Mouse (Mus musculus): ENCODE measurements around the gene Gck.

Gck gene

DNA sequence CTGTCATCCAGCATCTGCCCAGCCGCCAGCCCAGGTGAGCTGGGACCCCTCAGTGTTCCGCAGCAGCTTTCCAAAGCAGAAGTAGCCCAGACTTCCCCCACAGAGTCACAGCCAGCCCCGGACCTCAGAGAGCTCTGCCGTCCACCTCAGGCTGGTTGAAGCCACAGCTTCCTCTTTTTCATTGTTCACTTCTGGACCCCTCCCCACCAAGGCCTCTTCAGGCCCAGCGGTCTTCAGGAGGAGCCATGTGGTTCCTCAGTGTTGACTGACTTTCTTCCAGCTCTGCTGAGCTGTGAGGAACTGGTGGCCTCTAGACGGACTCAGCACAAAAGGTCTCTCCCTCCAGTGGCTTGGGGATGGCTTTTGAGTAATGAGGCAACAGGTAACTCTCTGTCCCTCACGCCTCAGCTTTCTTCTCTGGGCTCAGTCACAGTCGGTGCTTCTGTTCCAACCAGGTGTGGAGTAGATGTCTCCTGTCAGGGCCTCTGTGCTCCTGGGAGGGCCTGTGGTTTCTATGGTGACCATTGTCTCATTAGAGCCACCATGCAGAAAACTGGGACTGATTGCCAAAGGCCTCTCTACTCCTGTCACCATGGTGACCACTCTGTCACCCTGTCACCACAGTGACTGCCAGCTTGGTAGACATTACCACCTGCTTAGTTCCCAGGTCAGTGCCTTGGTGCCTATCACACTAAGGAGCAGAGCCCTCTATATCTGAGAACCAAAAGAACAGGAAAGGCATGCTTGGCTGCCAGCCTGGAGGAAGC lies at the start of gene Gck:
TSS of gene Gck (minus strand) at position 496 of the 767 bp plus-strand sequence.
- no peak for DNase-seq

DNA sequence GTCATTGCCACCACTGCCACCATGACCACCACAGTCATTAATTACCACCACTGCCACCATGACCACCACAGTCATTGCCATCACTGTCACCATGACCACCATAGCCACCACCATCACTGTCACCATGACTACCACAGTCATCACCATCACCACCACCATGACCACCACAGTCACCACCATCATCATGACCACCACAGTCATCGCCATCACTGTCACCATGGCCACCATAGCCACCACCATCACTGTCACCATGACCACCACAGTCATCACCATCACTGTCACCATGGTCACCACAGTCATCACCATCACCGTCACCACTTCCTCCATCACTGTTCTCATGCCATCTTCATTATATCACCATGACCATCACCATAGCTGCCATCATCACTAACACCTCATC lies 48.6 kb upstream of the Gck start:
- no peak for DNase-seq

DNA sequence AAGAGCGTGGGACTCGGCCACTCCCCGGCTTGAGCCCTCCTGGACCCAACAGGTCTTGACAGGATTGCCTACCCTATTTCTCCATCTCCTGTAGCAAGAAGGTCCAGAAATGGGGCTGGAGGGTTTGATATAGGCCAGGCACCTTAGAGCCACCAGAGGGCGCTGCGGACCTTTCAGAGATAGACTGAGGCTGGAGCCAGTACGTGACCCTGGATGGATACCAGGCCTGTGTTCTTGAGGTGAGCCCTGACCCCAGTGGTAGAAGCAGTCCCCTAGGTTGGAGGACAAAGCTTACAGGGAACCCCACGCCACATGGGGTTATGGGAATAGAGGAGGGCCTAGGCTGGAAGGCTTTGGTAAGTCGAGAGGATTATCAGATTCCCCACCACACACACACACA lies 46.1 kb upstream of the Gck start:
- DNase-seq: peak; percentile 90

DNA sequence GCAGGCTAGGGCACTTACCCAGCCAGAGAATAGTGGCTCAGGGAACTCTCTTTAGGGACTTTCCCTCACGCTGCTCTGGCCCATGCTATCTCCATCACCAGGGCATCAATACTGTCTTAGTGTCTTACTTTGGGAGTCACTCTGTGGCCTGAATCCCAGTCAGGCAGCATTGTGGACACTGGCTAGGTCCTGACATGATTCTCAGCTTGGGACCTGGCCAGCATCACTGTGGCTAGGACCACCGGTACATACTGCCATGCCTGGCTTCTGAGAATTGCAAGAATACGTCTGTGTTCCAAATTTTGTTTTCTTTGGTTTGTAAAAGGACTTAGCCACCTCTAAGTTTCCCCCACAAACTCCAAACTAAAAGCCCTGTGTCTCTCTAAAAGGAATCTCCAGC lies 45.0 kb upstream of the Gck start:
- no peak for DNase-seq

DNA sequence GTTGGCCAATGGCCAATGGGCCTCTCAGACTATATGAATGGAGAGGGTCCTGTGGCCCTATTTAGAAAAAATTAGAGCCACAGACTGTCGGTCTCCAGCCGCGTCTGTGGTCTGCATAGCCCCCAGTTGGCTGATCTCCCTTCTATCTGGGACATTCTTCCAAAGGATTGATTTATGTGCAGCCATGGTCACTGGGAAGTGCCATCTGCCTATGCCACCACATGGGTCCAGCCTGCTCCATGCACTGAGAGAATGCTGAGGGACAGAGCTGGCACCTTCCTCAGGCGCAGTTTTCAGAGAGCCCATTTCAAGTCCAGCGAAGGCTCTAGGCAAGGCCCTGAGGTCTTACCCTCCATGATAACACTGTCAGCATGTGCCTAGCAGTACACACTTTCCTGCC lies 44.3 kb upstream of the Gck start:
- DNase-seq: no peak

DNA sequence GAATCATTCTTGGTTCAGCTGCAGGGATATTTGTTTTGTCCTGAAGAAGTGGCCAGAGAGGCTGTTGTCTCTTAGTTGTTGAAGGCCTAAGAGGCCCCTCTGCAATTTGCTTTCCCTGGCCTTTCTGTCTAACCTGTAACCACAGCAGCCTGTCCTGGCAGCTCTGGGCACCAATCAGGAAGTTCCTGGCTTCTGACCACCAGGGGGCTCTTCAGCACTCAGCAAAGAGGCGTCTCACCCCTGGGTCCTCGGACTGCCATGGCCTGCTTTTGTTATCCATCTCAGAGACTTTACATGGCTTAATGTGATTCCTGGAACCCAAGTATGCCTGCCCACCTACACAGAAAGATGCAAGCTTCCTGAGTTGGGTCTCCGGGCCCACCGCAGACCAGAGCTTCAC lies 41.0 kb upstream of the Gck start:
- DNase-seq: no peak

DNA sequence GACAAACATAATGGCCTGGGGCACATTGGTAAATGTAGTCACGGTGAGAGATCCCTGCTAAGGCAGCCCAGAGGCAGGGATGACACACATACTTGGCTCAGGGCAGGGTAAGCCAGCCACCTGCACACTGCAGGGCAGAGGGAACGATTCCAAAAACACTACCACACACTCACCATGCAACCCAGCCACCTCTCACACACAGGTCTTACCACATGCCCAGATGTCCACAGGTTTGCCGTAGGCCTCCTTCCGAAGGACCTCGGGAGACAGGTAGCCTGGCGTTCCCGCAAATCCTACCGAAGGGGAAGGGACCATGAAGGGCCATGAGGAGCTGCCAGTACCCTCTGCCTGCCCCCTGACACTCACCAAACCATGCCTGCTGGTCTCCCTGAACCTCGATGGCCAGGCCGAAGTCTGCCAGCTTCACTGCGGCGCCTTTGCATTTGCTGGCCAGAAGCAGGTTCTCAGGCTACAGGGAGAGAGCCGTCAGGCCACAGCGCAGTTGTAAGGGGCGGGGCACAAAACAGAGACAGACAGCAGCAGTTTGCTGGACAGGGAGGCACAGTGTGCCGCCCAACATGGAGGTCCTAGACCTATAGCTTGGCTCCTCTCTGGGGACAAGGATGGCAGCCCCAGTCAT lies 40.2 kb upstream of the Gck start:
- DNase-seq: no peak

DNA sequence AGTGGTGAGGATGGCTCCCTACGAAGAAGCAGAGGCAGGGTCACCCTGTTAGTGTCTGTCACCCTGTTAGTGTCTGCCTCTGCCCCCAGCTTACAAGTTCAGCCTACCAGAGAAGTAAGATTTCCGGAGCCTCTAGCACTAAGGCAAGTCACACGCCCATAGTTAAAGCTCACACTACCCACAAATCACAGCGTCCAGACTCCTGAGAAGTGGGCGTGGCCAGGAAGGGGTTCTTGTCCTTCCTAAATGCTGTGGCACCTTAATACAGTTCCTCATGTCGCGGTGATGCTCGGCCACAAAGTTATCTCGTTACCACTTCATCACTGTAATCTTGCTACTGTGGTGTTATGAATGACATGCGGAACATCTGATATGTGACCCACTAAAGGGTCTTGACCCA lies 38.2 kb upstream of the Gck start:
- DNase-seq: no peak

DNA sequence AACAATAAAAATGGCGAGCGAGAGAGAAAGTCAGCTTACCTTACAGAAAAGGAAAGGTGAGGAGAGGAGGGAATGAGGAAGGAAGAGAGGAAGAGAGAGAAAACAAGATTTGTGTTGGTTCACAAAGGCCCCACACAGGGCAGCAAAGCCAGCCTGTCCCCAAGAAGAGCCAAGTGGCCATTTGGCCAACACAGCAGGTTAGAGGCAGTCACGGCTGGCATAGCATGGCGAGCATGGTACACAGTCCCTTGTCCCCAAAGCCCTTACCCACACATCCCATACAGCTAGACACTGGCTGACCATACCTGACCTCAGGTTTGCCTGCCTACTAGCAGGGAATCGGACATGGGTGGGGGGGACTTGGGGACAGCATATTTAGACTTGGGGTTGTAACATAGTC lies 33.7 kb upstream of the Gck start:
- DNase-seq: no peak

DNA sequence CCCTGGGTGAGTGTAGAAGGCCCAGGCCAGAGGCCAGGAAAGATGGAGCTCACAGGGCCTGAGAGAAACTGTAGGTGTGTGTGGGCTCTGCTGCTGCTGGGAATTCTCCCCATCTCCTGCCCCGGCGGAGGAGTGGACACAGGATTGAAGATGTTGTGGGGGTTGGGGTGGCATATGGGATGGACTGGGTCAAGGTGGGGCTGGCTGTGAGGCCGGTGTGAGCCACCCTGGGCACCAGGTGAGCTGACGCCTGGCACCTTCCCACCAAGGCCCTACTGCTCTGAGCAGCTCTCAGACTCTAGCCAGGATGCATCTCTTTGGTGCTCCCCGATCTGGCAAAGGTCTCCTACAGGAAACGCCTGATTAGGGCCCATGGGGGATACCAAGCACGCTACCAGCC lies 31.4 kb upstream of the Gck start:
- no peak for DNase-seq

DNA sequence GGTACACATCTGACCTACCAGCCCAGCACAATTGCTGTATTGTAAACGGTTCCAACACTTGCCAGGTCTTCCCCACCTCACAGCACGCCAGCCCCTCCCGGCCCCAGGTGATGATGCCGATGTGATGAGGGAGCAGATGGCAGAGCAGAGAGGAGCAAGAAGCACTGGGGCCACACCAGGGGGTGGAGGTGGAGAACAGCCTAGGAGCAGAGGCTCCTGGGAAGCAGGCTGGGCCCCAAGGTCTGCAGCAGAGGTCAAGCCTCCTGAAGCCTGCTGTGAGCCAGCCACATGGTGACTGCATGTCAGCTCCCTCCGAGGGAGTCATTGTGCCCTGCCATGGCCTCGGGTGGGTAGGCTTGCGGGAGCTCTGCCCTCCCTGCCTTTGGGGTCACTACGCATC lies 30.7 kb upstream of the Gck start:
- no peak for DNase-seq

DNA sequence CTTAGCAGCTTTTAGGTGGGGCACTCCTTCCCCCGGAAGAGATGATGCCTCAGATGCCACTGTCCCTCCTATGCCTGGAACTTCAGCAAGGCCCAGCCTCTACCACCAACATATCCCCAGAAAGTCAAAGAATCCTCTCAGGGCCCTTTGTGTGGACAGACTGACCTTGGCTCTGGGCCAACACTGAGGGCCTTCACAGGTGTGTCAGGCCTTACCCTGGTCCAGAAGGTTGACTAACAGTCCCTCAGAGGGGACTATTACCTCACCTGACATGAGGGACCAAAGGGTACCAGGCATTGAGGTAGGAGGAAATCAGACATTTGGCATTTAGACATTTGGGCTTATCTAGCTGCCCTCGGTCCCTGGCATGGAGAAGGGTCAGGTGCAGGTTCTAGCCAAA lies 30.2 kb upstream of the Gck start:
- DNase-seq: no peak

DNA sequence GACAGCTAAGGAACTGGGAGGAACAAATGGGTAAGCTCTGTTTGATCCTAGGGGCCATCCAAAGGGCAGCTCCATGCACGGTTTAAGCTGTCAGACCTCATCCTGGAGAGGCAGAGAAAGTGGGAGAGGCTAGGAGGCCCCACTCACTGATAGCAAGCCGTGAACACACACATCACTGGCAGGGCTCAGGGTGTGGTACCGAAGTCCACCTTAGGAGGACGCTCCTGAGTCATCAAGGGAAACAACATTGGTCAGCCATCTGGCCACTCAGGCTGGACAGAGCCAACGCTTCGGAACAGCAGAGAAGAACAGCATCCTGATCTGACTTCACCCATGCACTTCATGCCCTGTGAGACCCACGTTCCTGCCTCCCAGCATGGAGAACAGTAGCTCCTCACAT lies 29.2 kb upstream of the Gck start:
- DNase-seq: no peak

DNA sequence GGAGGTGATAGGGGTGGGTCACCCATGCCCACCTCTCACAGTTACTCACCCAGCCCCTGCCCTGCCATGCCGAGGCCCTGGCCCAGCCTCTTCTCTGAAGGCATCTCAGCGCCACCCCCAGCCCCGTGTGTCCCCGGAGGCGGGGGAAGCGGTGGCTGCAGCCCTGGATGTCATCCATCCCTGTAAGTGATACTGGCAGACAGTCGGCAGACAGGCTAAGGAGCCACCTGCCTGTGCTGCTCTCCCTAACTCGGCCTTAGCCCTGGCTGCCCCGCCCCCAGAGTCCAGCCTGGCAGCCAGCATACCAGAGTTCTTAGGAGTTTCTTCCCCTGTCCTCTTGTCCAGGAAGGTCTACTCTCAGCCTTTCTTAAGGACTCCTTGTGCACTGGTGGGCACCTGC lies 26.2 kb upstream of the Gck start:
- DNase-seq: no peak

DNA sequence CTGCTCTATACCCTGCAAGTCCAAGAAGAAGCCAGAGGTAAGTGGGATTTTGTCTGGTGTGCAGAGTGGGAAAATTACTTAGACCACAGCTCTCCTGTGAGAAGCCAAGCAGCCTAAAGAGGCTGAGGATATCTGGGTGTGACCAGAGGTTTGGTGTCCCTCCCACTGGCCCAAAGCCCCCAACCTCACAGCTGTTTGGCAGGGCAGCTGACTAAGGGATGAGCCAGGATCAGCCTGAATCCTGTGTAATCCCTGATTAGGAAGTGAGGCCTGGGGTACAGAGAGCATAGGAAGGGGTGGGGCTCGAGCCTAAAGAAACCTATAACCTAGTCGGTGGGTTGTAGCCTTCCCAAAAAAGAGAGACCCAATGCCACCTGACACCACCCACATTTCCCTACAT lies 25.2 kb upstream of the Gck start:
- DNase-seq: no peak

DNA sequence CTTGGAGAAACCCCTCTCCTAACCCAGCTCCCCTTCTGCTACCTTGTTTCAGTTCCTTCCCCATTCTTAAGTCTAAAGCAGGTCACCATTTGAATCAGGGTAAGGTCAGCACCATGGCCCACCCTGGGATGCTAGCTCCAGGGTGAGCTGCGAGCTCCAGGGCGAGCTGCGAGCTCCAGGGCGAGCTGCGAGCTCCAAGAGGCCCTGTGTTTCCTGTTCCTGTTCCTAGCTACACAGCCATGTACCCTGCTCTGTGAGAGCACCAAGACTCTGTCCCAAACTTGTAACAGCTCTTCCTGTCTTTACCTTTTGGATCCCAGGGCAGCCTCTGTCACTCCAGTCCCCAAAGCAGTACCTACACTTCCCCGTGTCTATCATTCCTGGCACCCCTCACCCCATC lies 24.2 kb upstream of the Gck start:
- DNase-seq: no peak

DNA sequence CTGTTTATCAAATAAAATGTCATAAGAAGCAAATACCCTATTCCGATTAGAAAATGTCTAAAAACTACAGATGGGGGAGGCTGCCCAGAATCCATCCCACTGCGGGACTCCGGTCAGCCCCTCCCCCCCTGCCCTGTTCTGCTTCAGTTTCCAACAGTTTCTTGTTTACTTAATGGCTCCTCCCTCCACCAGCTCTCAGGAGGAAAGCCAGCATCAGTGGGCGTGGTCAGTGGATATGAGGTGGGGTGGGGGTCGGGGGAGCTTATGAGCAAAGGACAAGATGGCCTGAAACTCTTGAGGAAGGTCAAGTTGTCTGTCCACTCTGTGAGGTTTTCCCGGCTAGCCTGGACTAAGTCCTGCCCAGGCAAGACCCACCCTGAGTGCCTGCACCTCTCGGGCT lies 23.3 kb upstream of the Gck start:
- DNase-seq: no peak

DNA sequence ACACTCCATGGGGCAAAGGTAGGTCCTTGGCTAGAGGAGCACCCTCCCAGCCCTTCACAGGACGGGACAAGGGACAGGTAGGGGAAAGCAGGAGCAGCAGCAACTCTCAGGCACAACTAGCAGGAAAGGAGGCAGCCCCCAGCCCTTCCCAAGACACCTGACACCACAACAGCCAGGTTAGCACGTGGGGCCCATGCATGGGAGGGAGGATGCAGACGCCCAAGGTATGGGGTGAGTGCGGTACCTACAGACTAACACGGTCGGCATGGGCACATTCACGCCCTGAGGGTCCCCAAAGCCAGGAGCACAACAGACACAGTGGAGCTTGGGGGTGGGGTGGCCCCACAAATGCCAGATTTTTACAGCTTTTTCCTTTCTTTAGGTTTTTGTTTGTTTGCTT lies 21.3 kb upstream of the Gck start:
- no peak for DNase-seq

DNA sequence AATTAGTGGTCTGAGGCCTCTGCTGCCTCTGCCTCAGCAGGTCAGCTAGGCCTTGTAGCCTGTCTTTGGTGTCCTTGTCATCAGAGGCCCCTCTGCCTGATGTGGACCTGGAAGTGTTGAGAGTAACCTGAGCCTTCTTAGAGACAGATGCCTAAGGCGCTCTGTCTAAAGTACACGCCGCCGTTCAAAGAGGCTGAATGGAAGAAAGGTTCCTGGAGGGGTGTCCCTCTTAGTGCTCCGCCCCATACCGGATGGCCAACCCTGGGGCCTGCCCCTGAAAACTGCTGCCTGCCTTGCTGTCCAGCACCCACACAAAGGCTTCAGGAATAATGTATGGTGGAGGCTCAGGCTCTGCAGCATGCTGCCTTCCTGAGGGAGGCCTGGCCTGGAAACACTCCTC lies 18.3 kb upstream of the Gck start:
- no peak for DNase-seq

DNA sequence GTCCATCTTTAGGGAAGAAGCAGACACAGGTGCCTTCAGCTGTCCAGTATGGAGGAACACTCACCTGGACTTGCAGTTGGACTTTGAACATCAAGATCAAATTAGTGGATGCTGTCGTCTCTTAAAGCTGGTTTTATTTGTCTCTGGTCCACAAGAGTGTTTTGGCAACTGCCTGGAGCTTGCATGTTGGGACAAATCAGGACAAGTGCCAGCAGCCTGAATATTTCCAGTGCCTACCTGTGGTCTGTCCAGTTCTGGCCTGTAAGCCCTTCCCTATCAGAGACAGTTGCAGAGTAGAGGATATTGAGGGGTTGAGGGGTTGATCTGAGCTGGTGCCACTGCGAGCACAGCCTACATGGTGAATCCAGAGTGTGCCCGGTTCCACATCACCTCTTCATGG lies 16.9 kb upstream of the Gck start:
- no peak for DNase-seq

DNA sequence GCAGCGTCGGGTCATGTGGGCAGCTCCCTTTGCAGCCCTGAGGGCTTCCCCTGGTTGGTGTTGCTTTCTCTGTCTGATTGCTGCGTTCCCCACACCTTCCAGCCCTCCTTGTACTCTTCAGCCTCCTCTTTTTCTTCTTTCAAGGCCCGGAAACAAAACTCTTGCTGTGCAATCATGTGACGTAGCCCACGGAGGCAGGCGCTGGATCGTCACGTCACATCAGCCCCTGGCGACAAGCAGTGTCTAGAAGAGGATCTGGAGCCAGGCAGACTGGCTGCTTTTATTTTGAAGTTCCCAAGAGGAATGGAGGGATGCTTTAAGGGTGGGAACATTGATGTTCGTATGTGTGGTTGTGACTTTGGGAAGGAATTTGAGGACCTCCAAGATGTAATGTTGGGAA lies 16.0 kb upstream of the Gck start:
- DNase-seq: no peak

DNA sequence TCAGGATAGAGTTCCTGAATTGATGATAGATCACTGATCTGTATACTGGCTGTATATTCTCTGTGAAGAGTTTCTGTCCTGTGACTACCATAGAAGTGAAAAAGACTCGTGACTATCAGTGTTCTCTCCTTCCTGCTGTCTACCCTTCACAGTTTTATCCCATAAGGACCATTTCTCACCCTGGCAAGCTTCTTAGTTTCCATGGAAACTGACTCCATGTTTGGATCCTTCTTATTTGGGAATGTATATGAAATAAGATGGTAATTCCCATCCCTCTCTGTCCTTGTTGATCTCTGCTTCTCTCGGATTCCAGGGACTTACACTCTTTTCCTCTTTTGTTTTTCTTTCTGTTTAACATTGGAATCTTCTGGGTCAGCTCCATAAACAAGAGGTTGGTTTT lies 10.2 kb upstream of the Gck start:
- no peak for DNase-seq

DNA sequence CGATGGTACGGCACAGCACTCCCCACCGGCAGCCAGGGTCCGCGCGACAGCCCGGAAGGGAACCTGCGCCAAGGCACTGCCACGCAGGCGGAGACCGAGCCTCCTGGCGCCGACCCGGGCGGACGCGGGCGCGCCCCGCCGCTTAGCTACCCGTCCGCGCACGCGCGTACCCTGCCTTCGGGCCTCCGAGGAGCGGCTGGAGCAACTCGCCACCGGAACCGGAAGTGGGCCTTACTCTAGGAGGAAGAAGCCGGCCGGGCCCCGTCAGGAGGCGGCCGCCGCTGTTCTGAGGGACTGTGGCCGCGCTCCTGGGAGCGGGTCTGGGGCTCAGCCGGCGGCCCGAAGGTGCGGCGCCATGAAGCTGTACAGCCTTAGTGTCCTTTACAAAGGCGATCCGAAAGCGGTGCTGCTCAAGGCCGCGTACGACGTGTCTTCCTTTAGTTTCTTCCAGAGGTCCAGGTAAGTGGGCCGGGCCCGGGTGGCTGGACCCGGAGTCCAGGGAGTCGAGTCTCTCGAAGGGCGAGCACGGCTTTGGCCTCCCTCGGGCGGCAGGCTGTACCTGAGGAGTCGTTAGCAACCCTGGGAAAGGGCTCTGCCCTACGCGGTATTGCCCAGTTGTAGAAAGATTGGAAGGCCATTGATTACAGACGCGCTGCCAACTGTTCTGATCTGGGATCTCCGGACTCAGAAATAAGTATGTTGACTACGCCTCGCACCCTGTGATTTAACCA lies 5.8 kb upstream of the Gck start, which contains the start of gene Ykt6:
TSS of gene Ykt6 (plus strand) at position 148 of the 731 bp plus-strand sequence.
- peak; percentile 96 for DNase-seq

DNA sequence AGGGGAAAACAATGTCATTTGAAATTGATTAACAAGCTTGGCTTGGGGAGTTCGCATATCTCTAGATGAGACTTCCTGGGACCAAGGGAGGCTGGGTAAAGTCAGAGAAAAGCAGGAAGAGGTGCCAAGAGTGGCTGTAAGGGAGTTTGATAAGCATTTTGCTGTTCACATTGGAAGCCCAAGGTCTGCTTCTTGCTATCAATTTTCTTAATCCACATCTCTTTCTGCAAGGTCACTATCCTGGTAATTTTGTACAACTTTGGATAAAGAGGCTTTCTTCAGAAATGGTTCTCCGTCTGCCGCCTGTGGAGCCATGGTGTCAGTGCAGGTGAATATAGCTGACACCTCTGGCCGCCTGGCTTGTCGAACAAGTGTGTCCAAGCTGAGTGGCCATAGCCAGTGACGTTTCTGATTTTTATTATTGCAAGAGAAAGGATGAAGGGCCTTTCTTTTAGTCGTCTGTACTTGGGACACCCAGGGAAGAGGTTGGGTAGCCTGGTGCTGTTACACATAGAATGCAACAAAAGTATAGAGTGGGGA lies 5.2 kb upstream of the Gck start:
- DNase-seq: no peak
